Mouse (Mus musculus) cerebellum, adult 9-11 months (tissue): ENCODE results near the gene Sstr1.

Source experiments
- DNase-seq: peaks from one replicate; pipeline ENCODE4 v3.0.0; 2022

The Sstr1 gene

DNA sequence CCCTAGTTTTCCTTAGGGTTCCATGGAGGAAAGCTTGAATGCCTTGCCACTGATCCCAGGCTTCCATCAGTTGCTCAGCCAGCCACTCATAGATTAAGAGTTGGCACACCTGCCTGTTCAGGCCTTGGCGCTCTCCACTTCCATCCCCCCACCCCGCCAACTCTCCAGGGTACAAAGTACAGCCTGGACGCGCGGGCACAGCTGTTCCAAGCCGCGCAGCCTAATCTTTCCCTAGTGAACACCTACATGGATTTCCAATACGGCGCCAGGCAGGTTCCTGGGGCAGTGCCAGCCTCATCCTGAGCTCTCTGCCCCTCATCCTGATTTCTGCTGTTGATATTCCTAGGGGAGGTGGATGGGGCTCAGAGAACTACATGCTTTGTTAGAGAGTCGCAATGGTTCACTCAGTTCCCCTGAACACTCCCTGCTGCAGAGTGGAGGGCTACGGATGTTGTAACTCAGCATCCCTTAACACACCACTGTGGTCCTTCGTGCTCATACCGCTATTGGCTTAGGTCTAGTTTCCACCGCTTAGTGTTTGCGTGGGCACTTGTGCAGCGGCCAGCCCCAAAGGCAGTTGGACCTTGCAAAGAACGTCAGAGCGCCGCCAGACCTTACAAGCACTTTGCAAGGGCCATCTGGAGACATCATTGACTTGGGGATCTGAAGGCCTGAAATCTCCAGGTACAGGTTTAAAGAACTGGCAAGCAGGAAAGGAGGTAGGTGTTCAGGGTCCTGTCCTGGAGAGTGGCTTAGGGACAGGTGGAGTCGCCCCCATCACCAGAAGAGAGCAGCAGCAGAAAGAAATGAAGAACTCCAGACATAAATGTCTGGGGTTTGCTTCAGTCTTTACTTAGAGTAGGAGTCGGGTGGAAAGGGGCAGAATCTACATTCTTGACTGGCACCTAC lies at the start of gene Sstr1:
Sstr1 (plus strand) TSS at position 610 of the 909 bp plus-strand sequence.
- no peak for DNase-seq

DNA sequence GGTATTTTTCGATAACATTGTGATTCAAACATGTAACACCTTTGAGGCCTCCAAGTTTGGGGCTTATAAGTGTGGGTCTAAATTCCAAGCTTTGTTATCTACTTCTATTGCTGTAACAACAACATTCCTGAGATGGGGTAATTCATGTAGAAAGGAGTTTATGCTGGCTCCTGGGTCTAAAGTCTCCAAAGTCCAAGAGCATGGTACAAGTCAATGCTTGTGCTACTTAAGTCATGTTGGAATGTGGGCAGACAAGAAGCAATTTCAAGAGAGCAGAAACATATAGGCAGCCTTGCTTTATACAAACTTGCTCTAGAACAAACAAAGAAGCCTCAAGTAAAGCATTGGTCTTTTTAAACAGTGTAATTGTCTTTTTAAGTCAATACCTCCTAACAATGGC lies 12.8 kb upstream of the Sstr1 start:
- DNase-seq, result no peak

DNA sequence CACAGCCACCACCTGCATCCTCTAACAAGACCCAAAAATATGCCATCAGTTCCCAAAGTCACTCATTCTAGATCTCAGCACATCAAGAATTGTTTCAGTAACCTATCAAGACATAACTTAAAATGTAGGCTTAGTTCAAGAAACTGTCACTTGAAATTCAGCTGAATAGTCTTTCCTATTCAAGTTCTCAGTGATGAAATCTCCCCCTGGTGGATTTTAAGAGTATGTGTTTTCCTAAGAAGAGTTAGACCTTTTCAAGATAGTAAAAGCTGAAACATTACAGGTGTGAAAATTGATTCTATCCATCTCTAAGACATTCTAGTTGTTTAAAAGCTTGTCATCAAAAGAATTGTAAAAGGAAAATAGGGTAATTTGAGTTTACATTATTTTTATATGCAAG lies 10.4 kb upstream of the Sstr1 start:
- no peak for DNase-seq

DNA sequence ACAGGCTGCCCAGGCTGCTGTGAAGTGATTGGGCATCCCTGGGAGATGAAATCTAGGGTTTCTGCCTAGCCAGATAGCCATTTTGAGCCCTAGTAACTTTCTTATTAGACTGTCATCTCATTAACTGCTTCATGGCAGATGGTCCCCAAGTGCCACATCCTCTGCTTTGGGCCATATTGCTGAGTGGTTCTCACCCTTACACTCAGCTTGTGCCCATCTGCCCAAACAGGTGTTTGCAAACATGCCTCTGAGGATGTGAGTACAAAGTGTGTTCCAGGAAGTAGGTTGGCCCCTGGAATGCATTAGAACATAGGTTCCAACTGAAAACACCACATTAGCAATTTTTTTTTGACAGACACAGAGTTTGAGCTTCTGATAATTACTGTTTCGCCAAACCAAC lies 3.6 kb upstream of the Sstr1 start:
- no peak for DNase-seq

DNA sequence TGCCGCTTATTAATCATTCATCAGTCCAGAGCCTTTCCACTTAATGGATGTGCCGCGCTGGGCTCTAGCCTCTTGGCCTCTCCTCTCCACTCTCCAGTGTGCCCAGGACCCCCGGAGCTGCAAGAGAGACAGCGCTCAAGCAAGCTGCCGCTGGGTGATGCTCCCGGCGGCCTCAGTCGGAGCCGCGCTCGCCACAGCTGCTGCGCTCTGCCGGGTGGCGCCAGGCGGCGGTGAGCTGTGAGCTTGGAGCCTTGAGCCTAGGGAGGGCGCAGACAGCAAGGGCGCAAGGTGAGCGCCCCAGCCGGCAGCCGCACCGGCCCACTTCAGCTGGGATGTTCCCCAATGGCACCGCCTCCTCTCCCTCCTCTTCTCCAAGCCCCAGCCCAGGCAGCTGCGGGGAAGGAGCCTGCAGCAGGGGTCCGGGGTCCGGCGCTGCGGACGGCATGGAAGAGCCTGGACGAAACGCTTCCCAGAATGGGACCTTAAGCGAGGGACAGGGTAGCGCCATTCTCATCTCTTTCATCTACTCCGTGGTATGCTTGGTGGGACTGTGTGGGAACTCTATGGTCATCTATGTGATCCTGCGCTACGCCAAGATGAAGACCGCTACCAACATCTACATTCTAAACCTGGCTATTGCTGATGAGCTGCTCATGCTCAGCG lies 820 bp downstream of the Sstr1 start:
- no peak for DNase-seq

DNA sequence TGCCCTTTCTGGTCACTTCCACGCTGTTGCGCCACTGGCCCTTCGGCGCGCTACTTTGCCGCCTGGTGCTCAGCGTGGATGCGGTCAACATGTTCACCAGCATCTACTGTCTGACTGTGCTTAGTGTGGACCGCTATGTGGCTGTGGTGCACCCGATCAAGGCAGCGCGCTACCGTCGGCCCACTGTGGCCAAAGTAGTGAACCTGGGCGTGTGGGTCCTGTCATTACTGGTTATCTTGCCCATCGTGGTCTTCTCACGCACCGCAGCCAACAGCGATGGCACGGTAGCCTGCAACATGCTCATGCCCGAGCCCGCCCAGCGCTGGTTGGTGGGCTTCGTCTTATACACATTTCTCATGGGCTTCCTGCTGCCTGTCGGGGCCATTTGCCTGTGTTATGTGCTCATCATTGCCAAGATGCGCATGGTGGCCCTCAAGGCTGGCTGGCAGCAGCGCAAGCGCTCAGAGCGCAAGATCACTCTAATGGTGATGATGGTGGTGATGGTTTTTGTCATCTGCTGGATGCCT lies 1.4 kb downstream of the Sstr1 start:
- no peak for DNase-seq

DNA sequence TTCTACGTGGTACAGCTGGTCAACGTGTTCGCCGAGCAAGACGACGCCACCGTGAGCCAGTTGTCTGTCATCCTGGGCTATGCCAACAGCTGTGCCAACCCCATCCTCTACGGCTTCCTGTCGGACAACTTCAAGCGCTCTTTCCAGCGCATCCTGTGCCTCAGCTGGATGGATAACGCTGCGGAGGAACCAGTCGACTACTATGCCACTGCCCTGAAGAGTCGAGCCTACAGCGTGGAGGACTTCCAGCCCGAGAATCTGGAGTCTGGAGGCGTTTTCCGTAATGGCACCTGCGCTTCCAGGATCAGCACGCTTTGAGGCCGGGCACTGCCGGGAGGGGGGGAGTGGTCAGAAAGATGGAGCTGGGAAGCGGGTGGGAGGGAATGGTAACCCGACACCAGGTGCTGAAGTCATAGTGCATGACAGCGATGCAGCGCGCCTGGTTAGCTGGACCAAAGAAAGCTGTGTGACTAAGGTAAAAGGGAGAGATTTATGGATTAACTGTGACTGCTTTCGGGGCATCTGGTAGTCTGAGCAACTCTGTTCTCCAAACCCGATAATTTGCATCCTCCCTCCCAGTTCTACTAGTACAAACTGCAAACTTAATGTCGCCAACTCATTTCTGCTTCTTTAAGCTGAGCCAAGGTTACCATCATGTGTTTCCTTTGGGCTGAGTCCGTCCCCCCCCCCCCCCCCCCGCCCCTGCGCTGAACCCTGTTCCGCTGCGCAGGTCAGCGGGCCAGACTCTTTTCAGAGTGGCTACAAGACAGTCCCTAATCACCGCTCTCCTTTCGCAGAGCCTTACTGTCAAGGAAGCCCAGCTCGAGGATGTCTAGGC lies 2.1 kb downstream of the Sstr1 start:
- DNase-seq, result no peak

DNA sequence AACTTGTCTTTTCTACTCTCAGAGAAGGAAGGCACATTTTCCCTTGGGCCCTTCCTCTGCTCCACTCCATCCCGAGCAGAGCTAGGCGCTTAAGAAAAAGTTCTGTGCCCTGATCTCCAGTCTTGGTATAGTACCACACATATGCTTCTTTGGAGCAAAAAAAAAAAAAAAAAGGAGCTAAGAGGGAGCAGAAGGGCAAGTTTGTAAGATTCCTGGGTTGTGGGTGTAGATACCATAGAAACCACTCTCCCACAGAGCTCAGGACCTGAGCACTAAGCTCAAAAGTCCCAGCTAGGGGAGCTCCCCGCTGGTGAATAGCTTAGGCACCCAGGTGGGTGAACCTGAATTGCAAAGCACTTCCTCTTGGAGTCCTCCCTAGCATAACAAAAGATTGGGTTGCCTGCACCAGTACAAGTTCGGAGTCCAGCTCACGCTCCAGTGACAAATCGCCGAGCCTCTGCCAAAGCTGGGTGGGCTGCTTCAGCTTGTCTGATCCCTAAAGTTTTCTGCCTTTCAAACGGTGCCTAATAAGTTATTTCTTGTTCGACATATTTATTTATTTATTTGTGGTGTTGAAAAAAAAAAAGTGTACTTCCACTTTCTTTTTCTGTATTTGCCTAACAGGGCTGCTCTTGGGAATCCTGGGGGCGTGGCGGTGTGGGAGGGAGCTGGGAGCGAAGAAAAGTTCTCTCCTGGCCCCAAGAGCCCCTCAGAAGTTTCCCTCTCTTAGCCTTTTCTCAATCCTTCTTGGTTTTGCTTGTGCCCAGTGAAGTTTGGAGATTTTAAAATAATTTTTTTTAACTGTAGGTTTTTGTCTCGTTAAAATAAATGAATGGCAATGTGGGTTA lies 2.9 kb downstream of the Sstr1 start:
- DNase-seq, result no peak

DNA sequence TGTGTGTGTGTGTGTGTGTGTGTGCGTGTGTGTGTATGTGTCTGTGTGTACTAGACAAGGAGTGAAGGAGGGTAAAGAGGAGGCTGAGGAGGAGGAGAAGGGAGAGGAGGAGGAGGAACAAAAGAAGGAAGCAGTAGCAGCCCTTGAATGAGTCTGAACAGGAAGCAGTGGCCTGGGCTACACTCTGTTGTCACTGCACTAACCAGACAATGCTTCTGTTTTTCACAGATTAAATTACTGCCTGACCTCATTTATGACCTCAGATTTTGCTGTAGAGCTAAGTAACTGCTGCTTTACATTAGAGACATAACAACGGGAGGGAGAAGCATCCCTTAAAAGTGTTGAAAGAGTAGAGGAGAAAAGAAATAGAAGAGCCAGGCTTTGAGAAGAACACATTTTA lies 4.6 kb downstream of the Sstr1 start:
- no peak for DNase-seq

DNA sequence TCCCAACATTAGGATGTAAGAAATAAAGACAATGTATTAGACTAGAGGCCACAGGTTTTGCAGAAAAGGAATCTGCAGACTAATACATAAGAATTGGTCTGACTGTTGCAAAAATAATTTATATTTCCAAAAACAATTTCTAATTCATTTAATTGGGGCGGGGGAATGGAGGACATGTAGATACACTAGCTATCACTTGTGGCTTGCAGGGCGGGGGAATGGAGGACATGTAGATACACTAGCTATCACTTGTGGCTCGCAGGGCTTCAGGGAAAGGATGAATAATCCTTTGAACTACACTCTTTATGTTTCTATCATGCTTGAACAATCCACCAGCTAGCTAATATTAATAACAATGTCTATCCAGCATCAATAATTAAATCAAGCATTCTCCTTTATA lies 7.5 kb downstream of the Sstr1 start:
- no peak for DNase-seq

DNA sequence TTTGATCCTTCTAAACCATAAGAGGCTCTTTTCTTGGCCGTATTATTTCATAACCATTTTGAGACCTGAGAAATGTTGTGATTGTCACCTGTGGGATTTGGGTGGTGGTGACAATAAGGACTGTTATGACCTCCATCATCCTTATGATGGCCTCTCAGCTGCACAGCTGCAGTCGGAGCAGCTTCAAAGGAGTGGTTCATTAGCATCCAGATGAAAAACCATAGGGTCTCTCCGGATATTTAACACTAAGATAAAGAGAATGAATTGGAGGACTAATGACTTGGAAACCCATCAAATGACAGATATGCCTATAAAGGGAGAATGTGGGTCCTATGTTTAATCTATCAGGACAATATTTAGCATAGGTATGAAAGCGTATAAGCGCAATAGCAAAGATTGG lies 14.1 kb downstream of the Sstr1 start:
- no peak for DNase-seq

DNA sequence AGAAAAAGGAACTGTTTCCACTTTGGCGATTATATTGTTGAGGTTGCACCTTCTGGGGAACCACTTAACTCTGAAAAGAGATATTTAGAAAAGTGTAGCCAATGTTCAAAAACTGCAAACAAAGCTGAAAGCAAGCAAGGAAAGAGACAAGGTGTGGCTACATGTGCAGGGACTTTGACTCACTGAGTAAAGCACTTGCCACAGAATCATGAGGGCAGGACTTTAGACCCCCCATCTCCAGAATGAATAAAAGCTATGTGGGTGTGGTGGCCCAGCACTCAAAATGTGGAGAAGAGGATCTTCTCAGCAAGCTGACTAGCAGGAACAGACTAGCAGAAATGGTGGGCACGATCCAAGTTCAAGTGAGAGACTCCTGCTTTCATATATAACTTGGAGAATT lies 20.9 kb downstream of the Sstr1 start:
- DNase-seq, result no peak

DNA sequence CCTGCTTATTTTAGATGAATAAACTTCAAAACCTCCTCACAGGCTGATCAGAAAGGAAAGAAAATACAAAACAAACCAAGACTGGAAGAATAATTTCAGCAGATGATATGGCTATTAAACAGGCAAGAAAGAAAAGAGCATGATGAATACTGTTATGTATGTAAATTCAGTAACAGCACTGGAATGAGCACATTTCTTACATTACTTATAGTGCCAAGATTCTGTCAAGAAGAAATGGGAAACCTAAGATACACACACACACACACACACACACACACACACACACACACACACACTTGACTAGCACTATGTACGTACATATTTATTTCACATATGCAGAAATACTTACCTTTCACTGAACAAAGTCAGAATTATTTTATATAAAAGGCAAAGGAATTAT lies 40.3 kb downstream of the Sstr1 start:
- no peak for DNase-seq
